Comparison of ENCODE assay signal across 21 mouse cellular contexts in genomic region chr4:32165918-32166528, GRCm38 (mm10).
DNase-seq lines count a peak whose midpoint lies in the region; ATAC-seq lines count a peak whose summit lies in the region.
"Had no signal": no experiment of that assay in that cellular context is flagged by ENCODE, and none has a peak within 500 bp of the region (broad histone marks: within the 10 kb centered on the region; RNA-seq: fewer than 3 reads in every experiment).

No protein-coding gene starts in this region.

- DNase-seq in midbrain, embryonic 10.5 days (ENCODE audit: low spot score): peak; percentile 28
- no peak for DNase-seq in midbrain, embryonic 14.5 days
- peak; percentile 52 for DNase-seq in induced T-regulatory cell, adult 2 months (ENCODE audit: low read depth)
- peak; percentile 37 to 46 for DNase-seq in thymus, postnatal 36 days
- DNase-seq in left cerebral cortex, adult 9 months (ENCODE audit: low spot score in 2 of 2): no peak
- DNase-seq in urinary bladder, adult 2 months (ENCODE audit: low spot score): no peak
- DNase-seq: adrenal gland, postnatal 10 days; cerebellum, adult 9-11 months; embryo, embryonic 11 days; forebrain, postnatal 0 days; gastrocnemius, adult 2 months; heart, adult 18-20 months; kidney, postnatal 36 days had no signal

- H3K4me1 ChIP-seq in forebrain, embryonic 12.5 days: peaks cover 28% of the 10 kb centered on the region
- peaks cover 43% of the 10 kb centered on the region for H3K4me1 ChIP-seq in forebrain, embryonic 13.5 days
- H3K4me1 ChIP-seq in midbrain, embryonic 10.5 days: peaks cover 43% of the 10 kb centered on the region
- H3K4me1 ChIP-seq in midbrain, embryonic 14.5 days (ENCODE audit: control insufficient read depth, insufficient read depth, low read length): peaks cover 9% of the 10 kb centered on the region
- H3K4me1 ChIP-seq: intestine, embryonic 15.5 days had no signal

- H3K27me3 ChIP-seq in forebrain, embryonic 12.5 days: 0 out of 2 replicates have a peak, but pooled peaks cover 11% of the 10 kb centered on the region
- H3K27me3 ChIP-seq in forebrain, embryonic 13.5 days: no peaks in the 10 kb centered on the region
- H3K27me3 ChIP-seq in midbrain, embryonic 10.5 days (ENCODE audit: low read depth, poor library complexity, severe bottlenecking): peaks cover 43% of the 10 kb centered on the region
- H3K27me3 ChIP-seq in midbrain, embryonic 14.5 days (ENCODE audit: control insufficient read depth, insufficient read depth, low read length): no peaks in the 10 kb centered on the region
- H3K27me3 ChIP-seq: heart, embryonic 15.5 days; intestine, embryonic 15.5 days; liver, embryonic 15.5 days had no signal

- WGBS in forebrain, embryonic 12.5 days: 46% methylated on average over 12 of the region's 12 CpGs
- 38% methylated on average over 12 of the region's 12 CpGs for WGBS in forebrain, embryonic 13.5 days
- WGBS in midbrain, embryonic 10.5 days: 59% methylated on average over 12 of the region's 12 CpGs
- 51% methylated on average over 12 of the region's 12 CpGs for WGBS in midbrain, embryonic 14.5 days

- no peak overlapping the region for H3K9ac ChIP-seq in forebrain, embryonic 12.5 days
- H3K9ac ChIP-seq in forebrain, embryonic 13.5 days: no peak overlapping the region
- H3K9ac ChIP-seq in midbrain, embryonic 14.5 days (replicated peaks; ENCODE audit: low read length): no peak overlapping the region
- H3K9ac ChIP-seq: forebrain, postnatal 0 days; heart, embryonic 15.5 days; intestine, embryonic 15.5 days; liver, embryonic 15.5 days had no signal

- no peaks in the 10 kb centered on the region for H3K36me3 ChIP-seq in forebrain, embryonic 12.5 days (replicated peaks)
- no peaks in the 10 kb centered on the region for H3K36me3 ChIP-seq in forebrain, embryonic 13.5 days (ENCODE audit: poor library complexity, severe bottlenecking)
- no peaks in the 10 kb centered on the region for H3K36me3 ChIP-seq in midbrain, embryonic 10.5 days
- no peaks in the 10 kb centered on the region for H3K36me3 ChIP-seq in midbrain, embryonic 14.5 days (ENCODE audit: control insufficient read depth, insufficient read depth, low read length)
- H3K36me3 ChIP-seq: G1E; heart, embryonic 15.5 days; hindbrain, embryonic 10.5 days; intestine, embryonic 15.5 days; liver, embryonic 15.5 days had no signal

- no peak for ATAC-seq in forebrain, embryonic 12.5 days (ENCODE audit: low FRiP score)
- no peak for ATAC-seq in forebrain, embryonic 13.5 days
- no peak for ATAC-seq in midbrain, embryonic 14.5 days (ENCODE audit: low FRiP score, low TSS enrichment)
- ATAC-seq: forebrain, postnatal 0 days; intestine, embryonic 15.5 days had no signal

- H3K4me2 ChIP-seq in forebrain, embryonic 12.5 days: no peak overlapping the region
- no peak overlapping the region for H3K4me2 ChIP-seq in forebrain, embryonic 13.5 days
- no peak overlapping the region for H3K4me2 ChIP-seq in midbrain, embryonic 14.5 days (ENCODE audit: low read length)
- H3K4me2 ChIP-seq: heart, embryonic 15.5 days; intestine, embryonic 15.5 days; liver, embryonic 15.5 days had no signal

- no peak overlapping the region for H3K4me3 ChIP-seq in forebrain, embryonic 12.5 days (replicated peaks)
- H3K4me3 ChIP-seq in forebrain, embryonic 13.5 days: no peak overlapping the region
- no peak overlapping the region for H3K4me3 ChIP-seq in midbrain, embryonic 10.5 days
- no peak overlapping the region for H3K4me3 ChIP-seq in midbrain, embryonic 14.5 days (replicated peaks; ENCODE audit: low read depth, low read length)
- H3K4me3 ChIP-seq: gastrocnemius, adult 2 months; heart, embryonic 15.5 days; hindbrain, embryonic 10.5 days; intestine, embryonic 15.5 days; liver, embryonic 15.5 days; megakaryocyte, embryonic 14.5 days had no signal

- 0 out of 2 replicates have a peak overlapping the region, but pooled peaks have one; percentile 13 for H3K27ac ChIP-seq in forebrain, embryonic 12.5 days
- no peak overlapping the region for H3K27ac ChIP-seq in forebrain, embryonic 13.5 days
- 0 out of 2 replicates have a peak overlapping the region, but pooled peaks have one; percentile 13 for H3K27ac ChIP-seq in midbrain, embryonic 10.5 days (replicated peaks)
- no peak overlapping the region for H3K27ac ChIP-seq in midbrain, embryonic 14.5 days (replicated peaks; ENCODE audit: low read depth, low read length)
- H3K27ac ChIP-seq: gastrocnemius, adult 2 months; heart, embryonic 15.5 days; hindbrain, embryonic 10.5 days; intestine, embryonic 15.5 days; liver, embryonic 15.5 days had no signal

- no peaks in the 10 kb centered on the region for H3K9me3 ChIP-seq in forebrain, embryonic 12.5 days
- H3K9me3 ChIP-seq in forebrain, embryonic 13.5 days (replicated peaks): no peaks in the 10 kb centered on the region
- H3K9me3 ChIP-seq in midbrain, embryonic 10.5 days (replicated peaks): no peaks in the 10 kb centered on the region
- no peaks in the 10 kb centered on the region for H3K9me3 ChIP-seq in midbrain, embryonic 14.5 days (ENCODE audit: control insufficient read depth, low read length)
- H3K9me3 ChIP-seq: G1E; heart, embryonic 15.5 days; hindbrain, embryonic 10.5 days; intestine, embryonic 15.5 days; liver, embryonic 15.5 days had no signal

Comparison
In these comparisons a context has a peak if more than half of its experiments do, and no peak if none do; other contexts are left out.
1. H3K27ac ChIP-seq: peak in forebrain, embryonic 12.5 days (single experiment) and midbrain, embryonic 10.5 days (single experiment); none in forebrain, embryonic 13.5 days (single experiment) and midbrain, embryonic 14.5 days (single experiment).
2. DNase-seq: peak in midbrain, embryonic 10.5 days (single experiment), induced T-regulatory cell, adult 2 months (single experiment) and thymus, postnatal 36 days (2 of 2); none in midbrain, embryonic 14.5 days (single experiment), left cerebral cortex, adult 9 months (0 of 2) and urinary bladder, adult 2 months (single experiment).